Mouse (Mus musculus): Measurements from ENCODE around the gene Tmem52. TPM values are rescaled to one million over a fixed set of nuclear protein-coding genes. Genes with fewer than 3 reads are reported as not detected.
"Not testable (repeated sequence)": the region's sequence is repeated elsewhere in the genome, so short reads cannot be mapped to it uniquely, and the experiment has no call there.

Tmem52 gene
- 0.58 and 0.67 TPM in 2 replicates for total RNA-seq (2012; rRNA removed)

DNA sequence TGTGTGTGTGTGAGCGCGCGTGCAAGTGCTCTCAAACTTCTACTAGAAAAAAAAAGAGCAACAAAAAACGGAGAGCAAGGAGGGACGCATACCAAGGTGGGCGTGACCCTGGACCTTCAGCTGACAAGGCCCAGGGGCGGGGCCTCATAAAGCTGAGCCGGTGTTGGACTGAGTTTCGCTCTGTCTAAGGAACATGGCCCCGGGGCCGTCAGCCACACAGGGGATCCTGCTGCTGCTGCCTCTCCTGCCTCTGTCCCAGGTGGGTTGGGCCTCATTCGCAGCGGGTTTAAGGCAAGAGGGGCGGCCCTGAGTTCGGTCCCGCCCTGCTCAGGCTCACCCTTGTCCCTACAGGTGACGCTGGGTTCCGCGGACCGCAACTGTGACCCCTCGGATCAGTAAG is at the start of gene Tmem52:
TSS of gene Tmem52 (plus strand) at position 163 of the 400 bp plus-strand sequence.
- TF ChIP-seq HCFC1 (IDR thresholded peaks at IDR 0.05; ENCODE audit: borderline replicate concordance, insufficient read depth, low read length), result no peak
- no peak for TF ChIP-seq CHD2 (IDR thresholded peaks at IDR 0.05; ENCODE audit: low read depth, low read length)
- TF ChIP-seq MAFK (IDR thresholded peaks at IDR 0.05; ENCODE audit: insufficient read depth, low read depth, low read length), result no peak
- TF ChIP-seq ZC3H11A (IDR thresholded peaks at IDR 0.05; ENCODE audit: borderline replicate concordance, low read depth, low read length), result no peak
- no peak for TF ChIP-seq ZNF384 (IDR thresholded peaks at IDR 0.05; ENCODE audit: low read depth, low read length)
- in situ Hi-C loops (cut with MboI; ENCODE audit: low sequenced_read_pairs in 2 of 2, unreplicated experiment in 2 of 2), result no loop called here
- peak; percentile 84 for DNase-seq (ENCODE audit: low read depth, low spot score)
- peak within 1 kb of the TSS; percentile 59 to 63 for H3K4me3 ChIP-seq (ENCODE audit: insufficient read depth in 1 of 2, low read depth in 1 of 2, low read length in 2 of 2, poor library complexity in 1 of 2, severe bottlenecking in 1 of 2)
- H3K4me1 ChIP-seq (ENCODE audit: control insufficient read depth in 2 of 2, insufficient read depth in 2 of 2, low read length in 2 of 2, poor library complexity in 1 of 2), result peaks cover 0 to 19% of the 10 kb centered on the region in 2 experiments; a peak in 1 of 4 replicates
- H3K9me3 ChIP-seq (ENCODE audit: control insufficient read depth, insufficient read depth, low read depth, low read length), result no peaks in the 10 kb centered on the region
- H3K9ac ChIP-seq (ENCODE audit: insufficient read depth, low read depth, low read length, poor library complexity, severe bottlenecking), result no peak within 1 kb of the TSS
- H3K36me3 ChIP-seq (ENCODE audit: control insufficient read depth, insufficient read depth, low read length, poor library complexity, severe bottlenecking), result no peaks in the 10 kb centered on the region
- no peak within 1 kb of the TSS for H3K27ac ChIP-seq (ENCODE audit: insufficient read depth, low read depth, low read length, poor library complexity, severe bottlenecking)

DNA sequence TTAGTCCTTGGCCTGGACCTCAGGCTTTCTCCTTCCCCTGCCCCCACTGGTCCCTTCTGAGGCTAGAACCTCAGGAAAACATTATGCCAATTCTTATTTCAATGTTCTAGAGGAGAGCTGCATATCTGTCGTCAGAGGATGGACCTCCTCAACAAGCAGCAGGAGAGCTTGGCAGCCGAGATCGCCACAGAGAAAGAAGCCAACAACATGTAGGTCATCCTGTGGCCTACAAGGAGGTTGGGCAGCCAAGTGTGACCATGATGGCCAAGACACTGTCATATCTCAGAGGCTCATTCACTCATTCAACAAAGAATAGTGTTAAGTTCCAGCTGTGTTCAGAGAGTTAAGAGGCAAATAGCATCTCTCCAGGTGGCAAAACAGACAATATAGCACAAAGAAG is 48.8 kb upstream of the Tmem52 start:
- no peak for TF ChIP-seq MAFK (IDR thresholded peaks at IDR 0.05; ENCODE audit: insufficient read depth, low read depth, low read length)
- TF ChIP-seq HCFC1 (IDR thresholded peaks at IDR 0.05; ENCODE audit: borderline replicate concordance, insufficient read depth, low read length), result no peak
- no peak for TF ChIP-seq CHD2 (IDR thresholded peaks at IDR 0.05; ENCODE audit: low read depth, low read length)
- TF ChIP-seq ZC3H11A (IDR thresholded peaks at IDR 0.05; ENCODE audit: borderline replicate concordance, low read depth, low read length), result no peak
- TF ChIP-seq ZNF384 (IDR thresholded peaks at IDR 0.05; ENCODE audit: low read depth, low read length), result no peak
- in situ Hi-C loops (cut with MboI; ENCODE audit: low sequenced_read_pairs in 2 of 2, unreplicated experiment in 2 of 2), result no loop called here
- Histone ChIP-seq H3K9ac (ENCODE audit: insufficient read depth, low read depth, low read length, poor library complexity, severe bottlenecking) (no peak overlapping the region), H3K27ac (ENCODE audit: insufficient read depth, low read depth, low read length, poor library complexity, severe bottlenecking) (no peak overlapping the region), H3K4me3 (ENCODE audit: insufficient read depth in 1 of 2, low read depth in 1 of 2, low read length in 2 of 2, poor library complexity in 1 of 2, severe bottlenecking in 1 of 2) (no peak overlapping the region), H3K36me3 (ENCODE audit: control insufficient read depth, insufficient read depth, low read length, poor library complexity, severe bottlenecking) (no peaks in the 10 kb centered on the region), H3K9me3 (ENCODE audit: control insufficient read depth, insufficient read depth, low read depth, low read length) (no peaks in the 10 kb centered on the region), H3K4me1 (ENCODE audit: control insufficient read depth in 2 of 2, insufficient read depth in 2 of 2, low read length in 2 of 2, poor library complexity in 1 of 2) (no peaks in the 10 kb centered on the region)
- no peak for DNase-seq (ENCODE audit: low read depth, low spot score)

DNA sequence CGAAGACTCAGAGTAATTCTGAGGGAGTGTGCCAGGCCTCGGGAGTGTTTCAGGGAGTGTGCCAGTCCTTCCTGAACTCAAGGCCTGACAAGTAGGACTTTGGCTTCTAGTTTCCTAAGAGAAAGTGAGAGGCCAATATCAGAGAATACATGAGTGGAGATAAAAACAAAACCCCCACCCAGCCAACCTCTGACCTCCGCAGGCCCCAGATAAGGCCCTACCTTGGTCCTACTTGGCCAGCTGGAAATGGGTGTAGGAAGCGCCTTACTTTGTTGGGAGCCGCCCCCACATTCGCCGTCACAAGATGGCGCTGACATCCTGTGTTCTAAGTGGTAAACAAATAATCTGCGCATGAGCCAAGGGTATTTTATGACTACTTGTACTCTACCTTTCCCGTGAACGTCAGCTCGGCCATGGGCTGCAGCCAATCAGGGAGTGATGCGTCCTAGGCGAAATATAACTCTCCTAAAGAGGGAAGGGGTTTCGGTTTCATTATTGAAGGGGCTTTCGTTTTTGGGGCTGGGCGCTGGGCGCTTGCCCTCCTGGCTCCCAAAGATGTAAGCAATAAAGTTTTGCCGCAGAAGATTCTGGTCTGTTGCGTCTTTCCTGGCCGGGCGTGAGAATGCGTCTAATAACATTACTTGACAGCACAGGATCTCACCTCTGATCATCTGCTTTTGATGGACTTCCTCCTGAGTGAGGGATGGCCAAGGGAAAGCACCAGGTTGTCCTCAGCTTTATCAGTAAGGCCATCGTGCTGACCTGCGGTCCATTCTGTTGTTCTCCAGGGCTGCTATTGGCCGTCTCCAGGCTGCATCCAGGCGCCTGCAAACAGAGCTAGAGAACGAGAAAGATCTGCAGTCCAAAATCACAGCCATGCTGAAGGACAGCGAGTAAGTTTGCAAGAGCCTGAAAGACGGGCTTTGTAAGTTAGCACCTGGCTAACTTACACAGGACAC is 47.2 kb upstream of the Tmem52 start:
- H3K9me3 ChIP-seq (ENCODE audit: control insufficient read depth, insufficient read depth, low read depth, low read length); H3K36me3 ChIP-seq (ENCODE audit: control insufficient read depth, insufficient read depth, low read length, poor library complexity, severe bottlenecking); H3K4me1 ChIP-seq (ENCODE audit: control insufficient read depth in 2 of 2, insufficient read depth in 2 of 2, low read length in 2 of 2, poor library complexity in 1 of 2); H3K4me3 ChIP-seq (ENCODE audit: insufficient read depth in 1 of 2, low read depth in 1 of 2, low read length in 2 of 2, poor library complexity in 1 of 2, severe bottlenecking in 1 of 2); DNase-seq (ENCODE audit: low read depth, low spot score); H3K27ac ChIP-seq (ENCODE audit: insufficient read depth, low read depth, low read length, poor library complexity, severe bottlenecking); H3K9ac ChIP-seq (ENCODE audit: insufficient read depth, low read depth, low read length, poor library complexity, severe bottlenecking); in situ Hi-C loops (cut with MboI; ENCODE audit: low sequenced_read_pairs in 2 of 2, unreplicated experiment in 2 of 2): not testable (repeated sequence)

DNA sequence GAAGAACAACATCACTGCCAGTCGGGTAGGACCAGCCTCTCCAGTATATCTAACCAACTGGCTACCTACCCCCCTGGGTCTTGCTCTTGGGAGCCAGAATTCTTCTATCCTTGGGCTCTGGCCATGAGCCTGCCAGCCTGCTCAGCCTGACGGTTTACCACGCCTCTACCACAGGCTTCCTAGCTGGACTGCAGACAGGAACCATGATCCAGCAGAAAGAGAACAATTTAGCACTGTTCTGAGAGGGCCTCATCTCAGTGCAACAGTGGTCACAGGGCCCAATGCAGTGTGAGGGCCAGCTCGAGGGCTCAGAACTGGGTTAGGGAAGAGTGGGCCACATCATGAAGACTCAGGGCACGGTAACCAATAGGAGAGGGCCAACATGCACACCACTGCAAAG is 44.9 kb upstream of the Tmem52 start:
- H3K9ac ChIP-seq (ENCODE audit: insufficient read depth, low read depth, low read length, poor library complexity, severe bottlenecking), result no peak overlapping the region
- H3K9me3 ChIP-seq (ENCODE audit: control insufficient read depth, insufficient read depth, low read depth, low read length), result no peaks in the 10 kb centered on the region
- H3K4me1 ChIP-seq (ENCODE audit: control insufficient read depth in 2 of 2, insufficient read depth in 2 of 2, low read length in 2 of 2, poor library complexity in 1 of 2), result no peaks in the 10 kb centered on the region
- no peak overlapping the region for H3K4me3 ChIP-seq (ENCODE audit: insufficient read depth in 1 of 2, low read depth in 1 of 2, low read length in 2 of 2, poor library complexity in 1 of 2, severe bottlenecking in 1 of 2)
- H3K27ac ChIP-seq (ENCODE audit: insufficient read depth, low read depth, low read length, poor library complexity, severe bottlenecking), result no peak overlapping the region
- in situ Hi-C loops (cut with MboI; ENCODE audit: low sequenced_read_pairs in 2 of 2, unreplicated experiment in 2 of 2), result no loop called here
- H3K36me3 ChIP-seq (ENCODE audit: control insufficient read depth, insufficient read depth, low read length, poor library complexity, severe bottlenecking), result no peaks in the 10 kb centered on the region
- DNase-seq (ENCODE audit: low read depth, low spot score), result no peak
- no peak for TF ChIP-seq ZNF384 (IDR thresholded peaks at IDR 0.05; ENCODE audit: low read depth, low read length)

DNA sequence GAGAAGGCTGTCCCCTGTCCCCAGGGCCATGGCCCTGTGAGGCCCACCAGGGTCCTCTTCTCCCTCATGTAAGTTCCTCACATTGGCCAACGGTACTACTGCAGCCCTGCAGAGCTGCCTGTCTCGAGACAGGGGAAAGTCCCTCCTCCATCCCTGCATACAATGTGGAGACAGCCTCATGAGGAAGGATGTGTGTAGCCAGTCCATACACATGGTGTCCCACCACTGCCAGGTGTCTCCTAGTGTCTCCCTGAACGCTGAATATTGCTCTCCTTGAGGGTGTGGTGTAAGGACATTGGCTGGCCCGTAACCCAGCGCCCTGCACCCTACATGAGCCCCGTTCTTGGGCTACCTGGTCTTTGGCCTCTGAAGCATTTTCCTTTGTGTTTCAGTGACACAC is 42.6 kb upstream of the Tmem52 start:
- DNase-seq (ENCODE audit: low read depth, low spot score), result no peak
- Histone ChIP-seq H3K36me3 (ENCODE audit: control insufficient read depth, insufficient read depth, low read length, poor library complexity, severe bottlenecking) (no peaks in the 10 kb centered on the region), H3K27ac (ENCODE audit: insufficient read depth, low read depth, low read length, poor library complexity, severe bottlenecking) (no peak overlapping the region), H3K9ac (ENCODE audit: insufficient read depth, low read depth, low read length, poor library complexity, severe bottlenecking) (no peak overlapping the region), H3K4me3 (ENCODE audit: insufficient read depth in 1 of 2, low read depth in 1 of 2, low read length in 2 of 2, poor library complexity in 1 of 2, severe bottlenecking in 1 of 2) (no peak overlapping the region), H3K9me3 (ENCODE audit: control insufficient read depth, insufficient read depth, low read depth, low read length) (no peaks in the 10 kb centered on the region), H3K4me1 (ENCODE audit: control insufficient read depth in 2 of 2, insufficient read depth in 2 of 2, low read length in 2 of 2, poor library complexity in 1 of 2) (no peaks in the 10 kb centered on the region)
- in situ Hi-C loops (cut with MboI; ENCODE audit: low sequenced_read_pairs in 2 of 2, unreplicated experiment in 2 of 2), result no loop called here
- no peak for TF ChIP-seq ZNF384 (IDR thresholded peaks at IDR 0.05; ENCODE audit: low read depth, low read length)
- no peak for TF ChIP-seq CHD2 (IDR thresholded peaks at IDR 0.05; ENCODE audit: low read depth, low read length)
- TF ChIP-seq HCFC1 (IDR thresholded peaks at IDR 0.05; ENCODE audit: borderline replicate concordance, insufficient read depth, low read length), result no peak
- TF ChIP-seq MAFK (IDR thresholded peaks at IDR 0.05; ENCODE audit: insufficient read depth, low read depth, low read length), result no peak
- TF ChIP-seq ZC3H11A (IDR thresholded peaks at IDR 0.05; ENCODE audit: borderline replicate concordance, low read depth, low read length), result no peak
